Mouse (Mus musculus) B cell, adult (primary cell): Measurements from ENCODE around the gene Fam126a. TPM values are rescaled to one million over a fixed set of nuclear protein-coding genes. Genes with fewer than 3 reads are reported as not detected.

Source experiments
- total RNA-seq: library from RNA; stranded (reverse); gene quantifications from 4 replicates; pipeline ENCODE4 v1.2.4, GENCODE M21; 2023; ENCODE audit not compliant: inconsistent age

Gene Fam126a
- total RNA-seq, result 25.2 to 28.2 TPM (median 27.4 TPM) in 4 replicates

DNA sequence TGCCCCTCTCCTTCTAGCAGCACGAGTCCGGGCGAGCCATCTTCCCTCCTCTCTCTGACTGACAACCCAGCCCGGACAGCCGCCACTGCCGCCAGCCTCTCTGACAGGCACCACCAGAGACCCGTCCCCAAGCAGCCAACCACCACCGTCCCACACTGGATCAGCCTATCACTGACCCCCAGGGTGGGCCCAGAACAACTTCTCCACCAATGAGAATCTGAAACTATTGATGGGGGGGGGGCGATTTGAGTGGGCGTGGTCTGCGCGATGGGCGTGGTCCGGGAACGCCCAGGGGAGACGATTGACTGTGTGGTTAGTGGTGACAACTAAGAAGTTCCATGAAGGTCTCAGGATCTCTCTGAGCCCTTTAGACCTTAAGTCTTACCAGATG lies at the start of gene Fam126a:
TSS of gene Fam126a (minus strand) at position 112 of the 391 bp plus-strand sequence.

Other genes starting within 250 kb of the Fam126a start
- gene Pus7, start 247.0 kb downstream of the Fam126a start, total RNA-seq, result 22.2 to 24.6 TPM (median 23.7 TPM) in 4 replicates
- gene Rint1, start 243.0 kb downstream of the Fam126a start, total RNA-seq, result 21.9 to 32.5 TPM (median 22.9 TPM) in 4 replicates
- 41.1 to 47.7 TPM (median 46.4 TPM) in 4 replicates for gene Tomm7, start 186.5 kb downstream of the Fam126a start, total RNA-seq
- gene Klhl7, start 69.9 kb upstream of the Fam126a start, total RNA-seq, result 14.7 to 17.2 TPM (median 15.7 TPM) in 4 replicates
- 12.5 to 19.8 TPM (median 14.3 TPM) in 4 replicates for gene Nupl2, start 134.3 kb upstream of the Fam126a start, total RNA-seq